Mouse (Mus musculus): ENCODE results near the gene Prl2c5.
"Not testable (repeated sequence)": the region's sequence is repeated elsewhere in the genome, so short reads cannot be mapped to it uniquely, and the experiment has no call there.

Prl2c5 gene

DNA sequence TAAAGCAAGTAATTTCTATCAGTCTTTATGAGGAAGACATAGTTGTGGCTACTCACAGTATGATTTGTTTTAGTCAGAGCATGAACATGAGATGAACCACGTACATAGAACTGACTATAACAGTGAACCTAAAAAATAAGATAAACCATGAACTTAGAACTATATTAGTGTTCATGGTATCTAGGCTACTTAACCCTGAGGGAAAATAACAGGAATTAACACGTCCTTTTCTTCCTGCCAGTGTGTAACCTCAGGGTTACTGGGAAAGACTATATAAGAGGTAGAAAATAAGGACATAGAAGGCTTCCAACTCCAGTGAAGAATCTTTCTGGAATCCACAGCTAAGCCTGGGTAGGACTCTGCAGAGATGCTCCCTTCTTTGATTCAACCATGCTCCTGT is at the start of gene Prl2c5:
Gene Prl2c5, plus strand, starts transcription at position 301 of the 400 bp plus-strand sequence.
- ATAC-seq (ENCODE audit: insufficient number of reproducible peaks, low FRiP score, low TSS enrichment) = not testable (repeated sequence)

DNA sequence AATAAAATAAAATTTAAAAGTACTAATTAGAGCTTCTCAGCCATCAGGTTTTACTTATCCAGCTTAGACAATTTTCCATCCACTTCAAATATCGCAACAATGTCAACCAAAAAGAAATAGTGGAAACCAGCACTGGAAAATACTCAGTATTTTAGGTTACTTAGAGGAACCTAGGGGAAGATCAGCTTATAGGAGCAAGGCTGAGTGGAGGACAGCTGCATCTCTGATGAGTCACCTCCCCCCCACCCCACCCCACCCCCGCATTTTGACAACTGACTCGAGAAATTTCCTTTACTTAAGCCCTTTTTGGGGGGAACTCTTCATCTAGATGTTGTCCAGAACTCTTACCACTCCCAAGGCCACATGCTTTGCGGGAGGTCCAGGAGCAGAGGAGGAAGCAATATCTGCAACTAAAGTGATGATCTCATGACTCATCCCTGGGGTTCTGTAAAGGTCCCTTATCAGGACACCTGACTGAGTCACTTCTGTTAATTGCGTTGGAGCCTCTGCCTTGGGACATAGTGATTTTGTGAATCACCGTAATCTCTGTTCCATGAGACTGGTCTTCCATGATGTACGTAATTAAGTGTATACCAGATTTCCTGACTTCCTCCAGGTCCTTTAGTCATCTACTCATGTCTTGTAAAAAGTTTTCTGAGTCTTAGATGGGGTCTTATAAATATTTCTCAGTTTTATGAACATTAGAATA is 19.6 kb upstream of the Prl2c5 start:
- ATAC-seq (ENCODE audit: insufficient number of reproducible peaks, low FRiP score, low TSS enrichment) = not testable (repeated sequence)

DNA sequence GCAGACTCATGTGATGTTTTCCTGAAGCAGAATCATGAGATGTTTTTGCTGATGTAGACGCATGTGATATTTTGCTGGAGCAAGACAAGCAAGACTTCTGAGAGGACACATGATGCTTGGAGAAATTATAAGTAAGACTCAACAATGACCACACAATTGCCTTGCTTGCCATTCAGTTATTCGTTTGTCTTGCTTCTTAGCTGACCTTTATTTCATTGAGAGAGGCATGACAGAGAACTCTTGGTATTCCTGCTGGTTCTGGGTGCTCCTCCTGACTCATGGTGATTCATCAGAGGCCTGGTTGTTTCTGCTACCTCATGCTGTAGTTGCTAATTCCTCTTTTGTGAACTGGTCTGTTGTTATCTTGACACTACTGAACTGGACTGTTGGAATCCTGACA is 13.9 kb upstream of the Prl2c5 start:
- not testable (repeated sequence) for ATAC-seq (ENCODE audit: insufficient number of reproducible peaks, low FRiP score, low TSS enrichment)

DNA sequence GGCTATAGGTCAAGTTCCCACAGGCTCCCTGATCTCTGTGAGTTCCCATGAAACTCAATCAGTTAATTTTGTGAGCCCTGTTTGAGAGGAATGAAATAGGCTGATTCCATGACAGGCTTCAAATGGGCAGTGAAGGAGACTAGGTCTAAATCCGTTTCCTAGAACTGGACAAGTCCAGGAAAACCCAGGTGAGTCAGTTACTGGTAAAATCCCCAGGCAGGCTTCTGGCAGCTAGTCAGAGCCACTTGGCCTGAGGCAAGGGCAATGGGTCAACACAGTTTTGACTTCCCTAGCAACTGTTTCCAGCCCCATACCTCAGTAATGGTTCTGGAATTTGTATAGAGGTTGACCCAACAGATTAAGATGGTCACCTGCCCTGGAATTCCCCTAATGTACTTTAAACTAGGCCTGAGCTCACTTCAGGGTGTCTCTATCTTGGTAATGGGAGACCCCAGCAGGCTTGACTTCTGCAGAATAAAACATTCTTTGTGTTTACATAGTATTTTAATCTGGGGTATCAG is 8.8 kb upstream of the Prl2c5 start:
- not testable (repeated sequence) for ATAC-seq (ENCODE audit: insufficient number of reproducible peaks, low FRiP score, low TSS enrichment)

DNA sequence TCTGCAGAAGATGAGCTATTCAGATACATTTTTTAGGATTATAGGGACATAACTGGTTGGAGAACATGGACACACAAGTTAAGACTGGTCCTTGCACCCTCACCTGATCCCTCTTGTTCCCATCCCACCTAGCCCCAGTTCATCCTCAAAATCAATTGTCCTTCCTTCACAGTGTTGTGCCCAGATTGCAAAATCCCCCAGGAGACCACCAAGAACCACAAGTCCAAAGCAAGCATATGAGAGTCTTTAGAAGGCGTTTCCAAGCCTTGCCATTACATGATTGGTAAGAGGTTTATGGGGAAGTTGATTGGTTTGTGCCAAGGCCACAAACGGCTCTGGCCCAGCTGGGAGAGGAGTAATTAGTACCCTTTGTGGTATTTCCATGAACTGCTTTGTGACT is 6.8 kb upstream of the Prl2c5 start:
- not testable (repeated sequence) for ATAC-seq (ENCODE audit: insufficient number of reproducible peaks, low FRiP score, low TSS enrichment)

DNA sequence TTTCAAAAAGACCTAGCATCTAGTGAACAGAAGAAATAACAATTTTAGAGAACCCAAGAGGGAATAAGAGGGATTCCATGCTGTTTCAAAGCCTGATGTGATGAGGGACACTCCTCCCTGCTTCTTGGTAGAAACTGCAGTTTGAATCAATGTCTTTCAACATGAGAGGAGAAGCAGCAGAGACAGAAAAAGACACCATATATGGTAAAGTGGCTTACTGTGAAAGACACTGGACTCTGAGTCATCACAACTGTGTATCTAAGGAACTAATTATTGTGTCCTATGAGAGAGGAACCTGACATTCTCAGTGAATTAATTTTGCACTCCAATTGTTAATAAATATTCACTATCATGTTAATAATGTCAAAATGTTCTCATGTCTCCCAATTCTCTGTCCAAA is 28.7 kb downstream of the Prl2c5 start:
- ATAC-seq (ENCODE audit: insufficient number of reproducible peaks, low FRiP score, low TSS enrichment) = not testable (repeated sequence)

DNA sequence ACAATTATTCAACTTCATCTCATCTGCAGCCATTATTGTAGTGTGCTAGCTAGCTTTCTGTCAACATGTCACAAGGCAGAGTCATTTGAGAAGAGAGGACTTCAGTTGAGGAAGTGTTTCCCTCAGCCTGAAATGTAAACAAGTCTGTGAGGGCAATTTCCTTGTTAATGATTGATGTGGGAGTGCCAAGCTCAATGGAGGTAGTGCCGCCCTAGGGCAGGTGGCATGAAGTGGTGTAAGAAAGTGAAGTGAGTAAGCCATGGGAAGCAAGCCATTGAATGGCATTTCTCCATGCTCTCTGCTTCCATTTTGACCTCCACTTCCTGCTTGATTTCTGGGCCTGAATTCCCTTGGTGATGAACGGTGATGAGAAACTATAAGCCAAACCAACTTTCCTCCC is 33.8 kb downstream of the Prl2c5 start:
- ATAC-seq (ENCODE audit: insufficient number of reproducible peaks, low FRiP score, low TSS enrichment) = not testable (repeated sequence)

DNA sequence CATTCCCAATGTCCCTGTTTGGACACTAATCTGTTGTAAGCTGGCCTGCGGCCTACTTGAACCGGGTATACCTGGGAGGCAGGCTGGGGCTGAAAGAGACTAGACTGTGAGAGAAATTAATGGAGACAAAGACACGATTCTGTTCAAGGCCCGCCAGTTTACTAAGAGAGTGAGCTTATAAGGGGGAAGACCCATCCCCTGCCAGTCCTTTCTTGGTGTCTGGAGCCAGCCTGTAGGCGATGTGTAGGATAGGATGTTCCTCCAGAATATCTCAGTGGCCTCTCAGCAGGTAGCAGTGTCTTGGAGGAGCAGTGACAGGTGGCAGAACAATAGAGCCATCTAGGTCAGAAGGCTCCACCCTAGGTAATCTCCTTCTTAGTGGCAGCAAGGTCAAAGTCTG is 37.7 kb downstream of the Prl2c5 start:
- ATAC-seq (ENCODE audit: insufficient number of reproducible peaks, low FRiP score, low TSS enrichment) = not testable (repeated sequence)

DNA sequence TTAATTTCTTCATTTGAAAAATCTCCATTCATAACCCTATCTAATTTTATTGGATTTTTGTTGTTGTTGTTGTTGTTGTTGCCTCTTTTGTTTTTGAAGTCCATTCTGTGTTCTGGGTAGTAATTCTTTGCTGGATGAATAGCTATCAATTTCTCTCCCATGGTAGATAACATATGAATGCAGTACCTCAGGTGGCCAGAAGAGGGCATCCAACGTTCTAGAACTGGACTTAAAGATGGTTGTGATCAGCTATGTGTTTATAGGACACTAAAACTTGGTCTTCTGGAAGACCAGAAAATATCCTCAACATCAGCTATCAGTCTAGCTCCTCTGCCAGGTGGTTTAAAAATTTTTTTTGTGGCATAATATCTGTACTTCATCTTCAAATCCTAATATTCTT is 54.9 kb downstream of the Prl2c5 start:
- ATAC-seq (ENCODE audit: insufficient number of reproducible peaks, low FRiP score, low TSS enrichment) = not testable (repeated sequence)

All from cerebellum, adult (tissue).